Mouse (Mus musculus): ENCODE results near the gene BC005624. TPM values are rescaled to one million over a fixed set of nuclear protein-coding genes. Genes with fewer than 3 reads are reported as not detected.

BC005624 gene
- 10 to 100 TPM; 17.4 to 21.3 TPM for total RNA-seq (2021)
- long read RNA-seq, experiment 1, transcript BC005624-201 (9 exons, 1,984 nt) = major isoform, 35 of 40 reads
- long read RNA-seq, experiment 1, partial matches to known transcripts = 2 of 40 reads
- long read RNA-seq, experiment 1, other reads (novel, unspliced or antisense) = 3 of 40 reads
- long read RNA-seq, experiment 2, transcript BC005624-201 (9 exons, 1,984 nt) = major isoform, 34 of 37 reads
- long read RNA-seq, experiment 2, partial matches to known transcripts = 0 of 37 reads
- long read RNA-seq, experiment 2, other reads (novel, unspliced or antisense) = 3 of 37 reads

DNA sequence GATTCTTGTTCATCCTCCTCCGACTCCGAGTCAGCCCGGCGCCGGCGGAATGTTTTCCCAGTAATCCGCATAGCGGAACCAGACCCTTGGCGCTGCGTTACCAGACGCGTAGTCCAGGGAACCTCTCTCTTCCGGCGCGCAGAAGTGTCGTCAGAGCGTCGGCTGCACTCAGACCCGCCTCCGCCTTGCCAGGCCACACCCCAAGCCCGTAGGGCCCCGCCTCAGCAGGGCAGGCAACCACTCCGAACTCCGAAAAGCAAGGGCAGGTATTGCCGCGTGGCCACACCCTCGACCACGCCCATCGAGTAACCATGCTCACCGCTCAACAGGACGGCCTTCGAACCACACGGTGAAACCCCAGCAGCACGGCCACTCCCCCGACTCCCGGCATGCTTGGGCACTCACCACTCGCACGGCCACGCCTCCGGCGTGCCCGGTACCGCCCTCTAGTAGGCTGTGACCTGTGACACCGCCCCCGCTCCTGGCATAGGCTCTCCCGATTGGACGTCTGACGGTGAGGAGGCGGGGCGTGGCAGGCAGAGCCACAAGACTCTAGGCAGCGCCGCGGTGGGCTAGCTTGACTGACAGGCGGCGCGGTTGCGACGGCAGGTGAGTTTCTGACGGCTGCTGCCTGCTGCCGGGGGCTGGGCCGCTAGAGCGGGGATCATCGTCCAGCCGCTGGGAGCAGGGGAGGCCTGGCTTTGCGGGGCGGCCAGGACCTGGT, at the start of gene BC005624, which contains the start of gene Usp20:
BC005624 (minus strand) TSS at position 412 of the 724 bp plus-strand sequence.
Usp20 (plus strand) TSS at position 490 of the 724 bp plus-strand sequence.
- peak; percentile 96 to 99 for DNase-seq (ENCODE audit: low spot score in 2 of 2)

DNA sequence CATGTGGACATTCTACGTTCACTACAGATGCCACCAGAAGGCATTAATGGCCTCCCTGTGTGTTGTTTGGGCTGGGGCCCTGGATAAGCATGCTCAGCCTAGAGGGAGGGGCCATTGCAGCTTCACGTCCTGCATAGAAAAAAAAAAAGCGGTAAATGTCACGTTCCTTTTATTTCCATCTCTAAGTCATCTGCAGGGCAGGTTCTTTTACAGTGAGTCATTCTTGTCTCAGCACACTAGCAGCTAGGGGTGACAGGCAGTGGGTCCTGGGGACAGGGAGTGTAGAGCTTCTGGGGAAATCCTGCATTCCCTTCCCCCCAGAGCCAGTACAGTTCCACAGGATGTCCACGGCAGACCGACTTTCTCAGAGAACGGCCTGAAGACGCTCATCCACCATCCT, 44.6 kb upstream of the BC005624 start:
- DNase-seq (ENCODE audit: low spot score in 2 of 2) = no peak

DNA sequence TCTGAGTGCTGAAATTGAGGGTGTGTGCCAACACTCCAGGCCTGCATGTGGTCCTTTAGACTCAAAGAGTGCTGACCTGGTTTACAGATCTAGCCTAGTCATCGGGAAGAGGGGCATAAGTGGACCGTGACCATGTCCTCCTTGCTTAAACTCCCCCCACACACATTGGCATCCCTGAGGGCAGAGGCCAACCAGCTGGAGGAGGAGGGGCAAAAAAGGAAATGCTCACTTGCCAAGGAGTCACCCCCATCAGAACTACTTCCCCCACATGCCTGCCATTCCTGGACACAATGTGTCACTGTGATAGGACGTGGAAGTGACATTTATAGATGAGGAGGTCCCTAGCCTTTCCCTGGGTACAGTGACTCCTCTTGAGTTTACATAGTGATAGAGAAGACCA, 43.5 kb upstream of the BC005624 start:
- no peak for DNase-seq (ENCODE audit: low spot score in 2 of 2)

DNA sequence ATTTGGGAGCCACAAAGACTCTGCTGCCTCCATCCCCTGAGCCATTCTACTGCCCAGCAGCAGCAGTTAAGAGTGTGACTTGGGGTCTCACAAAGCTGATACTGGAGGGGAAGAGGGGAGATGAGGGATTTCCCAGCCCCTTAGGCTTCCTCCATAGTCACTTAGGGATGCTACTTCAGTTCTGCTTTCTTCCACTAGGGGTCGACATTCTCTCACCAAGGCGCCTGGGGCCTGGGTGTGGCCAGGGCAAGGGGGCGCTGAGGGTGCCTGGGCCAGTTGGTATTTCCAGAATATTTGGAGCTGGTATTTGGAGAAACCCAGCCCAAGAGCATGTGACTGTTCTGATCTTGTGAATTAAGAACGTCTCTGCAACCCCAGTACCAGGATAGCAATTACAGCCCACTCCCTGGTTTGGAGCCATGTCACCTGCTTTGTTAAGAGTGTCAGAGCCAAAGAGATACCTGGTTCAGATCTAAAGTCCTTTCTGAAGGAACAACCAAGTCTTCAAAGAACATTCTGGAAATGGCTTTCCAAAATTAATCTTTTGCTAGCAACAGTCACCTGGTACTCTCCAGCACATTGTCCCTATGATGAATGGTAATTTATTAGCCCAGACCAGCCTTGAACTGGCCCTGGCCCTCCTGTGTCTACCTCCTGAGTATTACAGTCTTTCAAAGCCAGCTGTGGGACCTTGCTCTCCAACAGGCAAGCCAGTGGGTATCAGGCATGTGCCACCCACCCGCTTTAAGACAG, 42.8 kb upstream of the BC005624 start:
- DNase-seq (ENCODE audit: low spot score in 2 of 2) = peak in 1 of 2 experiments; percentile 51

DNA sequence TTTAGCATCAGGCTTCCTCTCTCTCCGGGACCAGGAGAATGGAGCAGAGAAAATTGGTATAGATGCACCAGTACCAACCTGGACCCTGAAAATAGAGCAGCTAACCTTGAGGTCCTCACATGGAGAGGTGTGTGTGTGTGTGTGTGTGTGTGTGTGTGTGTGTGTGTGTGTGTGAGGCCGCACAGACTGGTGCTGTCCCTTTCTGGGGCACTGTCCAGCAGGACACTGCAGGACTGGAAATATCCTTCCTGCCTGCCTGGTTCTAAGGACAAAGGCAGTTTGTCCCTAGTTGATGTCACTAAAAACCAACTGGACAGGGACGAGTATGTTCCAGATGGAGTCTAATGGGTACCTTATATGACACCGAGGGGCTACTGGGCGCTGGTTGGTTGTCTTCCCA, 41.9 kb upstream of the BC005624 start:
- DNase-seq (ENCODE audit: low spot score in 2 of 2) = no peak

DNA sequence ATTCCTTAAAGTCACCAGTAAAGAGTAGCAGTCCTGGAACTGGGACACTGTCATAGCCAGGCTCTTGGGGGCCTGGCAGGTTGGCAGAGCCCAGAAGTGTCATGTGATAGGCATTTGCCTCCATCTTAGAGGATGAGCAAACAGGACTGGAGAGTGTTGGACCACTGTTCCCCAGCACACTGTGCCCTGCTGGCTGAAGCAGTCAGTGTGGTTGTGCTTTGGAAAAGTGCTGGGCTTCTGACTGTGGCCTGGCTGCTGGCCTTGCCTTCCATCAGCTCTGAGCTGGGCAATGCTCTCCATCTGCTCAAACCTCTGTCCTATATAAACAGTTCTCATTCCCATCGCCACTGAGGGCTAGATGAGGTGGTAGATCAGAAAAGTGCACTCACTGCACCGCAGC, 38.2 kb upstream of the BC005624 start:
- no peak for DNase-seq (ENCODE audit: low spot score in 2 of 2)

DNA sequence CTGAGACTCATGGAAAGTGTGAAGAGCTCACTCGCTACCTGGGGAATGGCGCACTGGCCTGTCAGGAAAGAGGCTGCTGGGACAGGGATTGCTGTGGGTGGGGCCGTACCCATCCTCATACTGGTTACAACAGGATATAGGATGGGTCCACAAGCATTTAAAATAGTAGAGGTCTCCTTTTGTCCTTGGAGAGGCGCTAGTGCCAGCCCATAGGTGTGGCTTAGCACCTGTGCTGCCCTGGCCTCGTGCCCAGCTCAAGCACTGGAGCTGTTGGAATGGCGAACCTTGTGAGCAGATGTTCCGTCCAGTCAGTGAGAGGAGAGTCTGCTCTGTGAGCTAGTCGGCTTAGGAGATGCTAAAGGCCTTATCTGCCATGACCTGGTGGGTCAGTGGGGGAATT, 37.0 kb upstream of the BC005624 start:
- no peak for DNase-seq (ENCODE audit: low spot score in 2 of 2)

DNA sequence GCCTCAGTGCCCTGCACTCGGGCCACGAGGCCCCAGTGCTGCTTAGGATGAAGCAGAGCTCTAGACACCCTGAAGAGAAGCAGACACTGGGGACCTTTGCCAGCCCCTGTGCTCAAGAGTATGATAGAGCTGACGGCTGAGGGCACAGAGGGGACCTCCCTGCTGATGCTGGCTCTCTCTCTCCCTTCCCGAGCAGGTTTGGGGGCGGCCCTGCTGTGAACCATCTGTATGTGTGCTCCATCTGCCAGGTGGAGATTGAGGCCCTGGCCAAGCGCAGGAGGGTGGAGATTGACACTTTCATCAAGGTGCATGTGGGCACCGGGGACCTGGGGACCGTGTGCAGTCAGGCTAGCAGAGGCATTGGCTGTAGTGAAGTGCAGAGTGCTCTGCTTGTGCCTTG, 36.5 kb upstream of the BC005624 start:
- DNase-seq (ENCODE audit: low spot score in 2 of 2) = no peak

DNA sequence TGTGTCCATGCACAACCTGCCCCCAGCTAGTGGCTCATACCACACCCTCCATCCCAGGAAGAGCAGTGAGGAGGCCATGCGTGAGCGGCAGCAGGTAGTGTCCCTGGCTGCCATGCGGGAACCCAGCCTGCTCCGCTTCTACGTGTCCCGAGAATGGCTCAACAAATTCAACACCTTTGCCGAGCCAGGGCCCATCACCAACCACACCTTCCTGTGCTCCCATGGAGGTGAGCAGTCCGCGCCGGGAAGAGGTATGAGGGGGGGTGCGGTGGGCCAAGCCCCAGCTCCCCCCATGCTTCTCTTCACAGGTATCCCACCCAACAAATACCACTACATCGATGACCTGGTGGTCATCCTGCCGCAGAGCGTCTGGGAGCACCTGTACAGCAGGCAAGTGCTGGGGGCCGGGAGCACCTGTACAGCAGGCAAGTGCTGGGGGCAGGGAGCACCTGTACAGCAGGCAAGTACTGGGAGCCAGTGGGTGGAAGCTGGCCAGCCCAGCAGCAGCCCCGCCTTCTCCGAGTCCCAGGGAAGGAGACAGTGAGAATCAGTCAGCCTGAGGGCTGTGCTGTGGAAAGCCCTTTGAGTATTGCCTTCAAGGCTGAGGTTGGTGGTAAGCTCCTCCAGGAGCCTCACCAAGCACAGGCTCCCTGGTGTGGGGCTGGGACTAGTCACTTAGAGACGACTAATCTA, 35.8 kb upstream of the BC005624 start:
- DNase-seq (ENCODE audit: low spot score in 2 of 2) = no peak

DNA sequence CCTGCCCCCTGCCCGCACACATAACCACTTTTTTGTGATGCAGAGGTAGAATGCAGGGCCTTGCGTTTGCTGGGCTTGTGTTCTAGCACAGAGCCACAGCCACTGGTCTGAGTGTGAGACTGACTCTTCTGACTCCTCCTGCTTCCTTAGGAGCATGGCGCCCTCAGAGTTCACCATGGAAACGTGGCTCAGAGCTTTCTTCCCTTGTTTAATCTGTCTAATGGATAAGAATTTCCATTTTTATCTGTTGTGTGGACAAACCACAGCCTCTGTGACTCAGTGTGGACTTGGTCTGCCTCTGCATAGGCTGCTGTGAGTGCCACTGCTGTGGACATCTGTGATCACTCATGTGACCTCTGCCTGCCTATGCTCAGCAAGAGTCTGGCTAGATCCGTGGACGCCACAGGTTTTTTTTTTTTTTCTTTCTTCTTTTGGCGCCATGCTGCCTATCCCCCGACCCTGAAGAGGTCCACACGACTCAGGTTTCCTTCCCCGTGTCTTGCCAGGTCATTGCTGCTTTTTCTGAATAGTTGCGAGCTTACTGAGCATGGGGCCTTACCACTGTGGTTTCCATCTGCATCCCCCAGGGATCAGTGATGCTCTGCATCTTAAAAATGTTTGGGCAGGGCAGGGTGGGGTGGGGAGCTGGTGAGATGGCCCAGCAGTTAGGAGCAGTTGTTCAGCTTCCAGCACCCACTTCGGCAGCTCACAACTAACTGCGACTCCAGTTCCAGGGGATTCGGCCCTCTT, 31.5 kb upstream of the BC005624 start:
- no peak for DNase-seq (ENCODE audit: low spot score in 2 of 2)

DNA sequence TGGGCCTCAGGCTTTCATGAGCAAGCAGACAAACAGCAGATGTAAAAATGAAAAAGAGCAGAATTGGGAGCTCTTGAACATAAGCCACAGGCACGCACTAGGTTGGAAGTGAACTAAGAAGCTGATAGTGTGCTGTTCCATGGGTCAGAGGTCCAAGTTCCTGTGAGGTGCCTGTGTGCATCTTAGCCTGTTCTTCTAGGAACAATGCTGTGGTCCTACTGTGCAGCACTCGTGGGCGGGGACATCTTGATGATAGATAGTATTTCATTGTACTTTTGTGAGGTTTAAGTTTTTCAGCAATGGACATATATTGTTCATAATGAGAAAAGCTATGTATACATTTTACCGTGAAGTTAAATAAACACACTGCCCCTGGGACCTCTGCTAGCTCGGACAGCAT, 25.2 kb upstream of the BC005624 start:
- DNase-seq (ENCODE audit: low spot score in 2 of 2) = no peak

DNA sequence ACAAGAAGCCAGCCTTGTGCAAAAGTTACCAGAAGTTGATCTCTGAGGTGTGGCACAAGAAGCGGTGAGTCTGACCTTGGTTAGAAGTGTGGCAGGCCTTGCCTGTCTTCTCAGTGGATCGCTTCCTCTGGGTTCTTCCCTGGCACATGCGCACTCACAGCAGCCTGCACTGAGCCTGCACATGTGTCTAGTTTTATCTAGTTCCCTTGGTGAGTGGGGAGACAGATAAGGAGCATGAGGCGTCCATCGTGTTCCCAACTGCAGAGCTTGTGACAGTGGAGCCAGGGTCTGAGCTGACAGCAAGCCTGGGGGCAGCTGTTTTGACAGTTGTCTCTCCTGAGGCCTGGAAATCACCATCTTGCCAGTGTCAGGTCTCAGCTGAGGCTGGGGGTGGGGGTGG, 24.4 kb upstream of the BC005624 start:
- DNase-seq (ENCODE audit: low spot score in 2 of 2) = no peak

DNA sequence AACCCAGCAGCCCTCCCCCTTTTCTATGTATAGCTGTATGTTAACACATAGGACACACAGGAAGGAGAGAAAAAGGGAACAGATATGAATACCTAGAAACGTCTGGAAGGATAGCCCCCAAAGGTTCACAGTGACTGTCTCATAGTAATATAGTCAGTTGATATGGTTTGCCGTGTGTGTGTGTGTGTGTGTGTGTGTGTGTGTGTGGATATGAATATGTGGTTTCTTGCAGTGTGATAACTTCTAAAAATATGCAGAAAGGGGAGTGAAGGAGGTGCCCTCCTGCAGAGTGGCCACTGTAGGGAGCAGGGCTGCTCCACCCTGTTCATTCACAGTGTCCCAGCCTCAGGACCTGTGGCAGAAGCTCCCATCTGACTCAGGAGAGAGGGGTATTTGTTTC, 23.5 kb upstream of the BC005624 start:
- DNase-seq (ENCODE audit: low spot score in 2 of 2) = no peak

DNA sequence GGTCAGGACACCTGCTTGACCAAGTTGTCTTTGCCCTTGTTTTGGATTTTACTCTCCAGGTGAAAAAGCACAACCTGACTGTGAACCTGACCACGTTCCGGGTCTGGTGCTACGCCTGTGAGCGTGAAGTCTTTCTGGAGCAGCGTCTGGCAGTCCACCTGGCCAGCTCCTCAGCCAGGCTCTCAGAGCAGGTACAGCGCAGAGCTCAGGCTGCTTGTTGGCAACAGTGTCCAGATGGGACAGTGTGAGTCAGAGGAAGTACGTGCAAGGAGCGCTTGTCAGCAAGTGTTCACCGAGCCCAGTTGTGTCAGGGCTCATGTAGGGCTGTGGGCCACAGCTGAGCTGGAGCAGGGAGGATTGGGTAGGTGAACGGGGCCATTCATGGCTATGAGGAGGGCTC, 20.9 kb upstream of the BC005624 start:
- DNase-seq (ENCODE audit: low spot score in 2 of 2) = no peak

DNA sequence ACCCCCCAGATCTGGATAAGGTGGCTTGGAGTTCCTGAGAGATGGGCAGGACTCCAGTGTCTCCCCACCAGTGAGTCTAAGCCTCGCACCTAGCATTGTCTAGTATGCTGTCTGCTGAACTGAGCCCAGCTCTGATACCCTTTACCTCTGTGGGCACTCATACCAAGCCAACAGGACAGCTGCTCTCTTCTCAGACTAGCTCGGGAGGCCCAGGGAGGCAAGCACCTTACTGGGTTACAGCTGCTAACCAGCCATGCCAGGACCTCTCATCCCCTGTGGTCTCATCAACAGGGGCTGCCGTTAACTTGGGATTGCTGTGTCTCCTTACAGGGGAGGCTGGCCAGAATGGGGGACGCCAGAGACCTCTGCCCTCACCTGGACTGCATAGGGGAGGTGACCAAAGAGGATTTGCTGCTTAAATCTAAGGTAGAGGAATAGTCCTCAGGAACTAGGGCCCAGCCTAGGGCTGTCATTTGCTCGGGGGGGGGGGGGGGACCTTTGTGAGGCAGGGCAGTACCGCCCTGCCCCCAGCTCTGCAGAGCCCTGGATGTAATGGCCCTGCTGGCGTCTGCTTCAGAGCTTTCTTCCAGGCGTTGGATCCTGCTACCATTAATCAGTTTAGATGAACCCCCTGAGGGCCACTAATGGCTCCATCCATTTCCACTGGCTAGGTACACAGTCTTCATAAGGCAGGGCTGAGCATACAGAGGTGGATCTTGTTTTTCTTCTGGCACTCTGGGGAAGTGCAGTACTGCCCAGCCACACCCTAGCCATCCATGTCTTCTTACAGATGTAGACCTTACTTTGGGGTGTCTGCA, 16.7 kb upstream of the BC005624 start:
- DNase-seq (ENCODE audit: low spot score in 2 of 2) = no peak

DNA sequence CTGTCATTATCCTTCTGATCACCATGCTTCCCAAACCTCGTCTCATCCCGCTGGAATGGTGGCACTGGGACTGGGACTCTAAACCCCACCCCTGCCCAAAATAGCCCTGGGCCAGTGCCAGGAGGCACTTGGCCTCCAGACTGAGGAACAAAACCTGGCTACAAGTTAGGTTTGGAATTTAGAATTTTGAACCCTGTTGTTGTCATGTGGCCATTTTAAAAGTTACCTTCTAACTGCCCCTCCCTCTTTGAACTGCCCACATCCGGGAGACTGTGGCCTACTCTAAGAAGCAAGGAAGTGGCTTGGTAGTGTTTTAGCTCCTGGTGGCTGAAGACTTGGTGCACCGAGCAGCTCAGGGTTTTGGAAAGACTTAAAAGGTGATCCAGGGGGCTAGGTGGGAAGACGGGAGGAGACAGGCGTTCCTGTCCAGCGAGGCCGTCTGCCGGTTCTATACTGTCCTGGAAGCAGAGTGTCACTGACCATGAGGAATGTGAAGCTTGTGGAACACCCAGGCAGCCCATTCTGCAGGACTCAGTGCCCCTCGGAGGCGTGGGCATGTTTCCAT, 13.5 kb upstream of the BC005624 start:
- DNase-seq (ENCODE audit: low spot score in 2 of 2) = no peak

DNA sequence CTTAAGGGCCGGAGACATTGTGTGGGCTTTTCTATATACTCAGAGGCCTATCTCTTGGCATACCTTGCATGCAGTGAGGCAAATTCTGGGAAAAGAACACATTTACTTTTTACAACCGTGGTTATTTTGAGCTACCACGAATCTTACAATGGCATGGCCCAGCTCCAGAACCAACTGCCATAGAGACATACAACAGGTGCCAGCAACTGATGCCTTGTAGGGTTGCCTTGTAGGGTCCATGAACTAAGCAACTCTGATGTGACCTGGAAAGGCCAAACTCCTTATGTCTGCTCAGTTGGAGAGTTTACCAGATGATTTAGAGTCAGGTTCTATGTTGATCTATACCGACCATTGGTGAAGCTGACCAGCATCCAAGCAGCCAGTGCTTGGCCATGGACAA, 12.9 kb upstream of the BC005624 start:
- DNase-seq (ENCODE audit: low spot score in 2 of 2) = no peak

DNA sequence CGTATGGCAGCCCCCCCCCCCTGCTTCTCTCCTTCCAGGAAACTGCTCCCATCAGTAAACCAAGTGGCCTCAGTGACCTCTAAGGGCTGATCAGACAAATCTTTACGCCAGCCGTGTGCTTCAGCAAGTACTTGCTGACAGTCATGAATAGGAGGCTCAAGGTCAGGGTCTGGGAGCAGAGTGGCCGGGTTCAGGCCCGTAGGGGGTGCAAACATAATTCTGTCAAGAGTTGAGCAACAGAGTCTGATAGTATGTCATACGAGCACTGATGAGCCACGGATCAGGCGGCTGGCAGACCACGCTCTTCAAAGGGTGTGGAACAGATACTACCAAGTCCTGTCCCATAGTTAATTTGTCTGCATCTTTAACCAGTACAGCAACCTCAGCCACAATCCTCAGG, 8.2 kb upstream of the BC005624 start:
- no peak for DNase-seq (ENCODE audit: low spot score in 2 of 2)
